Mouse (Mus musculus): ENCODE measurements around the gene Myoc. TPM values are rescaled to one million over a fixed set of nuclear protein-coding genes. Genes with fewer than 3 reads are reported as not detected.

Gene Myoc
- polyA plus RNA-seq, 1 experiment from 2014 or later, result 0.17 TPM

DNA sequence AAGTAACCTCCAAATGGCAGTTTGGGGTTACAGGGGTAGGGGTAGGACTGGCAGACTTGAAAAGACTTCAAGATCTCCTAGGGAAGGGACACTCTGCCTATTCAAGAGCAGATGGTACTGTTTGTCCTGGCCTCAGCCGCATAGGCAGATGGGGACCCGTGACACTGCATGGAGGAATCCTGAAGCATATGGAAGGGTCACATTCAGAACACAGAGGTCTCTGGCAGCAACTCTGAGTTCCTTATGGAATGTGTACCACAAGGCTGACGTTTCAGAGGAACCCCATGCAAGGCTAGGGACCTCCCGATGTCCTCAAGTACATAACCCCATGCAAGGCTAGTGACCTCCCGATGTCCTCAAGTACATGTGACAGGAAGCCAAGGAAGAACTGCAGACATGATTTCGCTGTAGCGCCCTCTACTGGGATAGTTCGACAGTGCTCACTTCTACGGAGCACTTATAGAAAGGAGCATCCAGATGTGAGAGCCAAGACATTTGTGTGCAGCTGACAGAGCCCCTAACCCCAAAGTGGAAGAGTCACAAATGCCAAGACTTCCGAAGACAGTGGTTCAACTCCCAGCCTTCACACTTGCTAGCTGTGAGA is 7.2 kb downstream of the Myoc start:
- DNase-seq (ENCODE audit: low spot score) (no peak), ATAC-seq (replicated peaks; ENCODE audit: low FRiP score, low read depth) (no peak)
- no peaks in the 10 kb centered on the region for H3K36me3 ChIP-seq (ENCODE audit: insufficient read depth, low read length)
- H3K4me2 ChIP-seq (ENCODE audit: low read length), result no peak overlapping the region
- H3K4me3 ChIP-seq (replicated peaks; ENCODE audit: low read depth, low read length), result no peak overlapping the region
- 84% methylated on average over 10 of the region's 10 CpGs for WGBS
- no peaks in the 10 kb centered on the region for H3K27me3 ChIP-seq (ENCODE audit: insufficient read depth, low read length)
- H3K9me3 ChIP-seq (replicated peaks; ENCODE audit: low read length), result no peaks in the 10 kb centered on the region
- no peak overlapping the region for H3K27ac ChIP-seq
- no peaks in the 10 kb centered on the region for H3K4me1 ChIP-seq (replicated peaks; ENCODE audit: insufficient read depth, low read length)
- no peak for TF ChIP-seq CTCF (IDR thresholded peaks at IDR 0.05; ENCODE audit: low read depth)
- H3K9ac ChIP-seq (ENCODE audit: low read depth, low read length), result no peak overlapping the region

DNA sequence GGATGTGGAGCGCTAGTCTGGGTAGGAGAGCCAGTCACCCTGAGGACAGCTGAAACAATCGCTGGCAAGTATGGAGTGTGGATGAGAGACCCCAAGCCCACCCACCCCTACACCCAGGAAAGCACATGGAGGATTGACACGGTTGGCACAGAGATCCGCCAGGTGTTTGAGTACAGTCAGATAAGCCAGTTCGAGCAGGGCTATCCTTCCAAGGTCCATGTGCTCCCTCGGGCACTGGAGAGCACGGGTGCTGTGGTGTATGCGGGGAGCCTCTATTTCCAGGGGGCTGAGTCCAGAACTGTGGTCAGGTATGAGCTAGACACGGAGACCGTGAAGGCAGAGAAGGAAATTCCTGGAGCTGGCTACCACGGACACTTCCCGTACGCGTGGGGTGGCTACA is 9.5 kb downstream of the Myoc start:
- TF ChIP-seq CTCF (IDR thresholded peaks at IDR 0.05; ENCODE audit: low read depth), result no peak
- Histone ChIP-seq H3K27ac (no peak overlapping the region), H3K4me1 (replicated peaks; ENCODE audit: insufficient read depth, low read length) (no peaks in the 10 kb centered on the region), H3K9me3 (replicated peaks; ENCODE audit: low read length) (no peaks in the 10 kb centered on the region), H3K4me3 (replicated peaks; ENCODE audit: low read depth, low read length) (no peak overlapping the region), H3K9ac (ENCODE audit: low read depth, low read length) (no peak overlapping the region), H3K4me2 (ENCODE audit: low read length) (no peak overlapping the region), H3K27me3 (ENCODE audit: insufficient read depth, low read length) (no peaks in the 10 kb centered on the region), H3K36me3 (ENCODE audit: insufficient read depth, low read length) (no peaks in the 10 kb centered on the region)
- no peak for DNase-seq (ENCODE audit: low spot score)
- ATAC-seq (replicated peaks; ENCODE audit: low FRiP score, low read depth), result no peak
- WGBS, result 90% methylated on average over 14 of the region's 14 CpGs

DNA sequence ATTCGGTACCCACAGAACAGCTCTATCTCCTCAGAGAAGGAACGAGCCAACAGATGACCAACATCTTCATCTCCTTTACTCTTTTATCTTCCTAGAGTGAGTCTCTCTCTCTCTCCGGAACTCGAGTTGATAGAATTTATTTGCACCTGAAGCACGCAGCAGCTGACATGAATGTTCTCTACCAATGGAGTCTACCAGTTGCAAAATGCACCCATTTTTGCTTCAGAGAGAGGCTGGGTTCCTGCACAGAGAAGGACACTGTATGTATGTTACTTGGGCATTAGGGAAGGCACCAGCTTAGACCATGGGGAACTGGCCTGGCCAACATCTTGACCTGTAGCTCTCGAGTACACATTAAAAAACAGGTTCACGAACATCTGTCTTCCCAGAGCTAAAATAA is 19.2 kb downstream of the Myoc start, which contains the start of gene Myocos:
Gene Myocos (minus strand): TSS at position 101 of the 400 bp plus-strand sequence.
- no peak within 1 kb of the TSS for H3K27ac ChIP-seq
- H3K27me3 ChIP-seq (ENCODE audit: insufficient read depth, low read length), result no peaks in the 10 kb centered on the region
- H3K9me3 ChIP-seq (replicated peaks; ENCODE audit: low read length), result no peaks in the 10 kb centered on the region
- no peak for TF ChIP-seq CTCF (IDR thresholded peaks at IDR 0.05; ENCODE audit: low read depth)
- H3K4me1 ChIP-seq (replicated peaks; ENCODE audit: insufficient read depth, low read length), result no peaks in the 10 kb centered on the region
- ATAC-seq (replicated peaks; ENCODE audit: low FRiP score, low read depth), result no peak
- 86% methylated on average over 7 of the region's 7 CpGs for WGBS
- no peak within 1 kb of the TSS for H3K9ac ChIP-seq (ENCODE audit: low read depth, low read length)
- no peak for DNase-seq (ENCODE audit: low spot score)
- H3K36me3 ChIP-seq (ENCODE audit: insufficient read depth, low read length), result no peaks in the 10 kb centered on the region
- no peak within 1 kb of the TSS for H3K4me3 ChIP-seq (replicated peaks; ENCODE audit: low read depth, low read length)
- H3K4me2 ChIP-seq (ENCODE audit: low read length), result no peak within 1 kb of the TSS

DNA sequence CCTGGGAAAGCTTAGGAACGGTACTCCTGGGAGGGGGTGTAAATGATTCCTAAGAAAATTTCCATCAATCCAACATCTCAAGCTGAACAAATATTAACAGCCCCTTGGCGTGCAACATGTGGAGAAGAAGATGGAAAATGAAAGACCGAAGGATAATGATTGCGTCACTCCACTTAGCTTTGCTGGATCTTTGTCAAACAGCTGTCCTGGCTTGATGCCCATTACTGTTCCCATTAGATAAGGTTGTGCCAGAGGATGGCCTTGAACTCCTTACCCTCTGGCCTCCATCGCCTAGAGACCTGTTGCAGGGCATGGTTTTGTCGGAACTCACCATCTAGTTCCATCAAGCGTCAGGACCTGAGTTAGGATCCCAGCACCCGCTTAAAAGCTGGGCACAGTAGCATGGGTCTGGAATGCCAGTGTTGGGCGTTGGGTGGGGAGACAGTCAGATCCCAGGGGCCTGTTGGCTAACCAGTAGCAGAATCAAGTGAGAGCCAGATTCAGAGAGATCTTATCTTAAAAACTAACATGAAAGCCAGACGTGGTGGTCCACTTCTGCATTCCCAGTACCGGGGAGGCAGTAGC is 21.4 kb downstream of the Myoc start:
- DNase-seq (ENCODE audit: low spot score), result no peak
- WGBS, result 81% methylated on average over 11 of the region's 11 CpGs

DNA sequence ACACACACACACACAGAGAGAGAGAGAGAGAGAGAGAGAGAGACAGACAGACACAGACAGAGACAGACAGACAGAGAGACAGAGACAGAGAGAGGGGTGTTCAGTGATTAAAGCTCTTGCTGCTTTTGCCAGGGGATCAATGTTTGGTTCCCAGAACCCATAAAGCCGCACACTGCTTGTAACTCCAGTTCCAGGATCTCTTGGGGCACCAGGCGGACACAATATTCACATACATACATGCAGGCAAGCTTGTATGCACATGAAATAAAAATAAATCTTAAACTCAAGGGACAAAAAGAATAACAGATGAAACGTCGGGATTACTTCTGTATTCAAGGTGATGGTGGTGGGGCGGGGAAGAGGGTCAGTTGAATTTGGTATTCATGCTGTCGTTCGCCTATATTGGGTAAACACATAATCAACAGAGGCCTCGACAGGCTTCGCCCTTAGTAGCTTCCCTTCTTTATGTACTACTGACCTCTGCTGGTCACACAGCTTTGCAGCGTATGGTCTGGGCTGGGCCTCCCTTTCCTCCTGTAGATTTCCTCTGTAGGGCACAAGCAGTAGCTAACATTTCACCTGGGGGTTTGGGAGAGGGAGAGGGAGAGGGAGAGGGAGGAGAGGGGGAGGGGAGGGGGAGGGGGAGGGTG is 26.0 kb downstream of the Myoc start:
- no peaks in the 10 kb centered on the region for H3K27me3 ChIP-seq (ENCODE audit: insufficient read depth, low read length)
- H3K36me3 ChIP-seq (ENCODE audit: insufficient read depth, low read length), result no peaks in the 10 kb centered on the region
- WGBS, result 17% methylated on average over 10 of the region's 10 CpGs
- peak; percentile 94 for TF ChIP-seq CTCF (IDR thresholded peaks at IDR 0.05; ENCODE audit: low read depth)
- no peaks in the 10 kb centered on the region for H3K4me1 ChIP-seq (replicated peaks; ENCODE audit: insufficient read depth, low read length)
- H3K27ac ChIP-seq, result no peak overlapping the region
- H3K9me3 ChIP-seq (replicated peaks; ENCODE audit: low read length), result no peaks in the 10 kb centered on the region
- no peak overlapping the region for H3K4me3 ChIP-seq (replicated peaks; ENCODE audit: low read depth, low read length)
- no peak overlapping the region for H3K9ac ChIP-seq (ENCODE audit: low read depth, low read length)
- ATAC-seq (replicated peaks; ENCODE audit: low FRiP score, low read depth) (peak; percentile 97), DNase-seq (ENCODE audit: low spot score) (peak; percentile 97)
- H3K4me2 ChIP-seq (ENCODE audit: low read length), result peak overlapping the region; percentile 66; the same call in 1 of the 2 replicates

More for the DNA sequence above, 21.4 kb downstream of the Myoc start:
- ATAC-seq (replicated peaks; ENCODE audit: low FRiP score, low read depth), result no peak
- no peak overlapping the region for H3K4me2 ChIP-seq (ENCODE audit: low read length)
- no peaks in the 10 kb centered on the region for H3K4me1 ChIP-seq (replicated peaks; ENCODE audit: insufficient read depth, low read length)
- H3K27me3 ChIP-seq (ENCODE audit: insufficient read depth, low read length), result no peaks in the 10 kb centered on the region
- no peak overlapping the region for H3K4me3 ChIP-seq (replicated peaks; ENCODE audit: low read depth, low read length)
- H3K9ac ChIP-seq (ENCODE audit: low read depth, low read length), result no peak overlapping the region
- no peaks in the 10 kb centered on the region for H3K9me3 ChIP-seq (replicated peaks; ENCODE audit: low read length)
- no peak for TF ChIP-seq CTCF (IDR thresholded peaks at IDR 0.05; ENCODE audit: low read depth)
- H3K27ac ChIP-seq, result no peak overlapping the region
- no peaks in the 10 kb centered on the region for H3K36me3 ChIP-seq (ENCODE audit: insufficient read depth, low read length)

DNA sequence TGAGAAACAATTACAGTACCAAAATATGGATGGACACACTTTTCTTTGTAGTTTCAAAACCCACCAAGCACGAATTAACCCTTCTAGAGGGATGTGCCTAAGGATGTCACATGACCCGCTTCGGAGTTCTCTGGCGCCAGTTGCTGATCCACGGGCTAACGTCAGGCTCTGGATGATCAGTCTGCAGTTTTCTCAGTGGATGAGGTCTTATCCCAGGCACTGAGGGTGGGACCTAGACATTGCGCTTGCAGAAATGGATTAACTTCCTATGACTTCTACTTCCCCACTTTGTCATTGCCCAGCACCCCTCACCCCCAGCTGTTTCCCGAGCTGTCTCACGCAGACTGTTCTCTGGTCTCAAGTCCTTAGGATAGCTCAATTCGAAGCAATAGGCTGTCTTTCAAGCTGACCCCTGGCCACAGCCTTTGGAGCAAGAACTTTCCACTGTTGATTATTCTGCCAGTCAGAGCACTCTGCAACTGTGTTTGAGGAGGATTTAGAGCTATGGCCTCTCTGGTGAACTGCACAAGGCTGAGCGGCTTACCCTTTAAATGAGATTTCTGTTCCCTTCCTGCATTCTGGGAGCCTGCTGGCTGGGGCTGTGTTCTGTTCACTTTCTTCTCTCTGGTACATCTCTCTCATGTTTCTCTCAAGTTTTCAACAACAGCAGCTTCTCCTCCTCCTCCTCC is 26.7 kb downstream of the Myoc start:
- Histone ChIP-seq H3K27me3 (ENCODE audit: insufficient read depth, low read length) (no peaks in the 10 kb centered on the region), H3K27ac (no peak overlapping the region), H3K9ac (ENCODE audit: low read depth, low read length) (0 out of 2 replicates have a peak overlapping the region, but pooled peaks have one; percentile 24), H3K4me3 (replicated peaks; ENCODE audit: low read depth, low read length) (peak overlapping the region; percentile 22), H3K9me3 (replicated peaks; ENCODE audit: low read length) (no peaks in the 10 kb centered on the region), H3K36me3 (ENCODE audit: insufficient read depth, low read length) (no peaks in the 10 kb centered on the region), H3K4me1 (replicated peaks; ENCODE audit: insufficient read depth, low read length) (no peaks in the 10 kb centered on the region), H3K4me2 (ENCODE audit: low read length) (peak overlapping the region; percentile 66)
- 4% methylated on average over 11 of the region's 11 CpGs for WGBS
- ATAC-seq (replicated peaks; ENCODE audit: low FRiP score, low read depth), result peak; percentile 83
- TF ChIP-seq CTCF (IDR thresholded peaks at IDR 0.05; ENCODE audit: low read depth), result no peak
- DNase-seq (ENCODE audit: low spot score), result peak; percentile 62

Measured in kidney, postnatal 0 days (tissue).